ENCODE assay signal across 19 mouse cellular contexts in the genomic region with DNA sequence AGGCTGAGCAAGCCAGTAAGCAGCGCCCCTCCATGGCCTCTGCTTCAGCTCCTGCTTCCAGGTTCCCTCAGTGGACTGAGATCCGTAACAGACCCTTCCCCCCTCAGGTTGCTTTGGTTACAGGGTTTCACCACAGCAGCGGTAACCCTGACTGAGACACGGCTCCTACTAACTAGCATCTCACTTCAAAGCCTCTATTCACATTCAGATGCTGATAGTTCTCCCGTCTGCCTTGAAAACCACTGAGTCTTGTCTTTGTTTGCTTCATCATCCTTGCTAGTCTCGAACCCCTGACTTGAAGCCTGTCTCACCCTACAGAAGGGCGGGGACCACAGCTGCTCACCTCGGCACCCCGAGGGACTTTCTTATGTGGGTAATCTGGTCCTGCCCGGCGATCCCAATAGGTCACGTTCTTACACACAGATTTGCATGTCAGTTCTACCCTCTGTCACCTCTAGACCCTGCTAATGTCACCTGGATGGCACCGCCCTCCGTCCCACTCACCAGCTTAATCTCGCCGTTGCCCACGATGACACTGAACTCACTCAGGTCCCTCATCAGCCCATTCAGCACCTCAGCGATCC. TPM values are rescaled to one million over a fixed set of nuclear protein-coding genes. Genes with fewer than 3 reads are reported as not detected.
"Had no signal": no experiment of that assay in that cellular context is flagged by ENCODE, and none has a peak within 500 bp of the region (broad histone marks: within the 10 kb centered on the region; RNA-seq: fewer than 3 reads in every experiment).

No protein-coding gene starts in this region.

- H3K4me2 ChIP-seq: limb, embryonic 12.5 days; limb, embryonic 15.5 days; liver, embryonic 11.5 days; lung, embryonic 14.5 days; midbrain, embryonic 12.5 days had no signal

- H3K4me3 ChIP-seq: limb, embryonic 12.5 days; limb, embryonic 15.5 days; midbrain, embryonic 12.5 days; myocyte had no signal

- H3K4me1 ChIP-seq: midbrain, embryonic 12.5 days had no signal

- H3K9me3 ChIP-seq: limb, embryonic 12.5 days; limb, embryonic 15.5 days; midbrain, embryonic 12.5 days had no signal

- DNase-seq: kidney, adult 9 months; kidney, postnatal 14 days; kidney, postnatal 4 days; left cerebral cortex, postnatal 4 days; liver, postnatal 0 days; lung, embryonic 14.5 days; thymus, adult 18-20 months; thymus, postnatal 14 days; thymus, postnatal 4 days had no signal

- ATAC-seq: liver, postnatal 0 days; lung, postnatal 0 days; midbrain, embryonic 16.5 days had no signal

- H3K27me3 ChIP-seq: limb, embryonic 15.5 days had no signal

- H3K9ac ChIP-seq: limb, embryonic 12.5 days; limb, embryonic 15.5 days; liver, embryonic 14.5 days; liver, postnatal 0 days; lung, embryonic 14.5 days; midbrain, embryonic 12.5 days had no signal

- H3K27ac ChIP-seq: limb, embryonic 12.5 days; limb, embryonic 15.5 days; liver, embryonic 14.5 days; macrophage; midbrain, embryonic 12.5 days had no signal

RNA-seq across cellular contexts. Expression of gene Arhgef25, which starts 48.5 kb away (rescaled TPM):
- total RNA-seq: monocyte, adult 5-6 weeks had no signal
- polyA plus RNA-seq: macrophage had no signal
